Mouse (Mus musculus) embryonic facial prominence, embryonic 14.5 days (tissue): ENCODE measurements around the gene Epsti1. TPM values are rescaled to one million over a fixed set of nuclear protein-coding genes. Genes with fewer than 3 reads are reported as not detected.
"Not testable (repeated sequence)": the region's sequence is repeated elsewhere in the genome, so short reads cannot be mapped to it uniquely, and the experiment has no call there.

ENCODE experiments used
- ATAC-seq: fragments of 200-750 bp; cut with Nextera tagmentation; 2 replicates; pipeline ENCODE4 v1.8.0; 2017; ENCODE audit warnings: low read depth, moderate number of reproducible peaks, moderate TSS enrichment
- DNase-seq: peaks from one replicate; pipeline ENCODE4 v3.0.0-alpha.2; 2015; ENCODE audit warnings: low spot score
- H3K27ac ChIP-seq: fragments of 300-500 bp; sonication (generic); replicated peaks from 2 replicates; pipeline ENCODE4 v1.5.1; 2014; ENCODE audit warnings: low read depth, mild to moderate bottlenecking, low read length, moderate library complexity
- H3K27me3 ChIP-seq: fragments of 300-500 bp; sonication (generic); replicated peaks from 2 replicates; pipeline ENCODE4 v1.6.1; 2014; ENCODE audit warnings: low read length; ENCODE audit not compliant: control insufficient read depth, insufficient read depth
- H3K36me3 ChIP-seq: fragments of 300-500 bp; sonication (generic); 2 replicates; pipeline ENCODE4 v1.6.1; 2014; ENCODE audit warnings: low read length, mixed read lengths; ENCODE audit not compliant: control insufficient read depth, insufficient read depth
- H3K4me1 ChIP-seq: fragments of 300-500 bp; sonication (generic); 2 replicates; pipeline ENCODE4 v1.6.1; 2014; ENCODE audit warnings: antibody characterized with exemption, low read length; ENCODE audit not compliant: control insufficient read depth, insufficient read depth
- H3K4me2 ChIP-seq: fragments of 300-500 bp; sonication (generic); 2 replicates; pipeline ENCODE4 v1.6.1; 2014; ENCODE audit warnings: low read depth, mild to moderate bottlenecking, low read length, moderate library complexity, mixed read lengths
- H3K4me3 ChIP-seq: fragments of 300-500 bp; sonication (generic); 2 replicates; pipeline ENCODE4 v1.5.1; 2014; ENCODE audit warnings: low read depth, mild to moderate bottlenecking, low read length
- H3K9ac ChIP-seq: fragments of 300-500 bp; sonication (generic); 2 replicates; pipeline ENCODE4 v1.6.1; 2014; ENCODE audit warnings: low read depth, mild to moderate bottlenecking, low read length, moderate library complexity, mixed read lengths
- H3K9me3 ChIP-seq: fragments of 300-500 bp; sonication (generic); 2 replicates; pipeline ENCODE4 v1.6.1; 2016; ENCODE audit warnings: low read length; ENCODE audit not compliant: control insufficient read depth
- WGBS: fragments of 180-500 bp; shearing (Covaris S2); extraction: QIAGEN DNeasy Blood & Tissue Kit; methylation state at CpG from one replicate; pipeline ENCODE4 v1.1.7; 2014; 5-methylcytosine and 5-hydroxymethylcytosine counted together
- polyA plus RNA-seq: library from polyadenylated mRNA; unstranded; fragments of >200 nt; fragmentation: Nextera tagmentation; extraction: Ambion mirVana; gene quantifications from 2 replicates; pipeline ENCODE4 v1.2.1, GENCODE M21; 2014

The Epsti1 gene
- polyA plus RNA-seq, 1 experiment from 2014 or later, result 1.1 TPM

DNA sequence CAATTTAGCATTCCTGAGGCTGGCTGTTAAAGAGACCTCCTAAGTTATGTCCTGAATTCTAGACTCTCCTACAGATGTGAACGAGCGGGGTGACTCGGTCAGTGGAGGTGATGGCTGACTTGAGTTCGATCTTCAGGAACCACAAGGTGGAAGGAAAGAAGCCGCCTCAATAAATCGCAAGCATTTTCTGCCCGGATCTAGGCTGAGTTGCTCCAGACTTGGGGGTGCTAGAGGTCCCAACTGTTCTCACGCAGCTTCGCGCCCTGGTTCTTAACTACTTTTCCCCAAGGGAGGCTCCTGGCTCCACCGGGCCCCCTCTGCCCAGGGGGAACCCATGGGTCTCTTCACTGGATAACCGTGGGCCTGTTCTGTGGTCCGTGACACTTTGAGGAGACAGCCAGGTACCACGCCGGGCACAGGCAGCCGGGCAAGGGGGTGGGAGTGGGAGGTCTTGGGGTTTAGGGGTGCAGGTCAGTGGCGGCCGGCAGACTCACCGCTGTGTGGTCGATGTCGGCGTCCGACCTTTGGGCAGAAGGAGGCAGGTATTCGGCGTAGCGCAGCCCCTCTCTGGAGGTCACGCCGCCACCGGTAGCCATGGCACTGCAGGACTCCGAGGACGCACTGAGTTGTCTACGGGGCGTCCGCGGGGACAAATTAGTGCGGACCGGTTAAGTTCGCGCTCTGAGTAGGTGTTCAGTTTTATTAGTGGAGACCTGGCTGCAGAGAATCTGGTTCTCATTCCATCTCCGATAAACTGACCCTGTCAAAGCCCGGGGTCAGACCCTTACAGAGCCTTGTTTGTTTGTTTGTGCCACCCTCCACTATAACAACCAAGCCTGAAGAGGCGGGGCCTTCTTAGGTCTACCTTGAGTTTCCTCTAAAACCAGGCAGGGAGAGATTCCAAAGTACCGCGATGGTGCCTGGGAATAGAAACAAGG is 29.5 kb upstream of the Epsti1 start, which contains the start of gene Dnajc15:
Gene Dnajc15, minus strand, starts transcription at position 822 of the 938 bp plus-strand sequence.
- Histone ChIP-seq H3K27ac (no peak within 1 kb of the TSS), H3K4me1 (no peaks in the 10 kb centered on the region), H3K9me3 (no peaks in the 10 kb centered on the region), H3K36me3 (no peaks in the 10 kb centered on the region), H3K4me3 (peak within 1 kb of the TSS; percentile 80), H3K9ac (peak within 1 kb of the TSS; percentile 77), H3K4me2 (peak within 1 kb of the TSS; percentile 68), H3K27me3 (no peaks in the 10 kb centered on the region)
- DNase-seq (peak; percentile 84), ATAC-seq (peak; percentile 93)
- 1% methylated on average over 44 of the region's 44 CpGs for WGBS

DNA sequence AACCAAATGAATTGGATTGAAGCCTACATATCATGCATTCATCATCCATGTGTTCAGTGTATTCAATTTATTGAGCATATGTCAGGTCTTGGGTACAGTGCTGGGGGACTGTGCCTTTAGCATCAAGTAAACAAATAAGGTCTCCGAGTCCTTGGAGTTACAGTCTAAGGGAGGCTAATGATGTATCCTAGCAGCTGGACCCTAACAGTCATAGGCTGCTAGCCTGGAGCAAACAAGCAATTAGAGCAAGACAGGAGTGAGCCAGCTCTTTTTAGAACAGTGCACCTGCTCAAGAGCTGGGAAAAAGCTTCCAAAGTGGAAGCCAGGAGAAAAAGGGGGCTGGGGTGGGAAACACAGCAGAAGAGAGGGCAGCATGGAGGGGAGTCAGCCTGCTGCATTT is 27.8 kb upstream of the Epsti1 start:
- Histone ChIP-seq H3K4me2 (no peak overlapping the region), H3K36me3 (no peaks in the 10 kb centered on the region), H3K27me3 (no peaks in the 10 kb centered on the region), H3K4me1 (no peaks in the 10 kb centered on the region), H3K9ac (no peak overlapping the region), H3K27ac (no peak overlapping the region), H3K9me3 (no peaks in the 10 kb centered on the region), H3K4me3 (no peak overlapping the region)
- 78% methylated on average over 1 of the region's 1 CpGs for WGBS
- ATAC-seq, result no peak
- no peak for DNase-seq

DNA sequence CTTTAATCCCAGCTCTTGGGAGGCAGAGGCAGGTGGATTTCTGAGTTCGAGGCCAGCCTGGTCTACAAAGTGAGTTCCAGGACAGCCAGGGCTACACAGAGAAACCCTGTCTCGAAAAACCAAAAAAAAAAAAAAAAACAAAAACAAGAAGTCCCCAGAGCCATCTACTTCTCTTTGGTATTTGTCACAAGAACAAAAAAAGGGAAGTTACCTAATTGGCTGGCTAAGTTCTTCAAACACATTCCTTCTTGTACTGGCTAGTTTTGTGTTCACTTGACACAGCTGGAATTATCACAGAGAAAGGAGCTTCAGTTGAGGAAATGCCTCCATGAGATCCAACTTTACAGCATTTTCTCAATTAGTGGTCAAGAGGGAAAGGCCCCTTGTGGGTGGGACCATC is 26.2 kb upstream of the Epsti1 start:
- 57% methylated on average over 1 of the region's 2 CpGs for WGBS
- H3K4me3 ChIP-seq, H3K27ac ChIP-seq, H3K4me2 ChIP-seq, H3K9me3 ChIP-seq, H3K36me3 ChIP-seq, ATAC-seq, DNase-seq, H3K9ac ChIP-seq, H3K4me1 ChIP-seq, H3K27me3 ChIP-seq: not testable (repeated sequence)

GRCm38 (mm10) chr14:77881998-77882397 is 22.0 kb upstream of the Epsti1 start:
- Histone ChIP-seq H3K4me3 (no peak overlapping the region), H3K9me3 (no peaks in the 10 kb centered on the region), H3K9ac (no peak overlapping the region), H3K36me3 (no peaks in the 10 kb centered on the region), H3K27me3 (no peaks in the 10 kb centered on the region), H3K27ac (no peak overlapping the region), H3K4me1 (no peaks in the 10 kb centered on the region), H3K4me2 (no peak overlapping the region)
- no peak for DNase-seq
- ATAC-seq, result no peak
- 43% methylated on average over 1 of the region's 1 CpGs for WGBS

- ATAC-seq (no peak), DNase-seq (peak; percentile 21)
- Histone ChIP-seq H3K4me2 (no peak overlapping the region), H3K9ac (no peak overlapping the region), H3K27ac (no peak overlapping the region; the same call in 1 of the 2 replicates), H3K9me3 (no peaks in the 10 kb centered on the region), H3K4me3 (no peak overlapping the region), H3K27me3 (no peaks in the 10 kb centered on the region), H3K4me1 (no peaks in the 10 kb centered on the region), H3K36me3 (no peaks in the 10 kb centered on the region)
- 63% methylated on average over 6 of the region's 6 CpGs for WGBS
Measured at GRCm38 (mm10) chr14:77882669-77883068, 21.4 kb upstream of the Epsti1 start.

DNA sequence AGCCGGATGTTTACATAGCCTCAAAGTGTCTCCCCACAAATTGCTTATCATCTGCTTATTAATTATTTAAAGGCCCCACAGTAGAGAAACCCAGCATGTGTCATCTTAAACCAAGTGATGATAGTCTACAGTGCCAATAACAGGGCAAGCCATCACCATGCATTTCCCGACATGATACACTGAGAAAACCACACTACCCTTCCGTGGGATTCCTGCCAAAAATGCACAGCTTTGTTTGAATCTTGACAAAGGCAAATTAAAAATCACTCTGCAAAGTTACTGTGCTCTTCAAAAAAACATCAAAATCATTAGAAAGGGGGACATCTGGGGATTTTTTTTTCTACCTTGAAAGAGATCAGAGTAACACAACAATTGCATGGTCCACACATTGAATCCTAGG is 17.7 kb upstream of the Epsti1 start:
- DNase-seq (no peak), ATAC-seq (no peak)
- no peak overlapping the region for H3K4me3 ChIP-seq
- H3K4me1 ChIP-seq, result no peaks in the 10 kb centered on the region
- 70% methylated on average over 3 of the region's 3 CpGs for whole genome bisulfite sequencing
- no peak overlapping the region for H3K9ac ChIP-seq
- no peak overlapping the region for H3K27ac ChIP-seq
- no peaks in the 10 kb centered on the region for H3K9me3 ChIP-seq
- no peaks in the 10 kb centered on the region for H3K36me3 ChIP-seq
- H3K4me2 ChIP-seq, result no peak overlapping the region
- no peaks in the 10 kb centered on the region for H3K27me3 ChIP-seq

GRCm38 (mm10) chr14:77886941-77887340 is 17.1 kb upstream of the Epsti1 start:
- Histone ChIP-seq H3K9ac (no peak overlapping the region), H3K27me3 (no peaks in the 10 kb centered on the region), H3K9me3 (no peaks in the 10 kb centered on the region), H3K36me3 (no peaks in the 10 kb centered on the region), H3K4me2 (no peak overlapping the region), H3K4me3 (no peak overlapping the region), H3K27ac (no peak overlapping the region), H3K4me1 (no peaks in the 10 kb centered on the region)
- 84% methylated on average over 4 of the region's 4 CpGs for WGBS
- DNase-seq (no peak), ATAC-seq (no peak)

- Histone ChIP-seq H3K4me3 (no peak overlapping the region), H3K27me3 (no peaks in the 10 kb centered on the region), H3K27ac (no peak overlapping the region), H3K36me3 (no peaks in the 10 kb centered on the region), H3K4me2 (no peak overlapping the region), H3K9me3 (no peaks in the 10 kb centered on the region), H3K9ac (no peak overlapping the region), H3K4me1 (no peaks in the 10 kb centered on the region)
- DNase-seq (no peak), ATAC-seq (no peak)
- WGBS, result 84% methylated on average over 7 of the region's 7 CpGs
Measured at GRCm38 (mm10) chr14:77889911-77890310, 14.1 kb upstream of the Epsti1 start.

DNA sequence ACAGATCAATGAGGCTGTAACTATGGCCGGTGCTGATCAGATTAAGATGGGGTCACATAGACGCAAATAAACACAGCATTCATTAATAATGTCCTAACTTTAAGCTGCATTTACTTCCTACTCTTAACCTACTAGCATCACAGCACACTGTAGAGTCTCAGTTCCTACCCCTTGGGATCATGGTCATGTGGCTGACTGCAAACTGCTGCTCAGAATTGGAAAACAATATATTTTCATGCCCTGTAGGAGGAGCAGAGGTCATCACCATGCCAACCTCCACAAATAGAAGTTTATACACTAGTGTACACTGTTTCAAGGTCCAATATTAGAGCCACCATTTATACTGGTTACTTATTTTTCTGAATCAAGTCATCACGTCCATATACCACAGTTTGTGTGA is 8.1 kb upstream of the Epsti1 start:
- no peaks in the 10 kb centered on the region for H3K4me1 ChIP-seq
- H3K4me2 ChIP-seq, result no peak overlapping the region
- no peaks in the 10 kb centered on the region for H3K27me3 ChIP-seq
- H3K9ac ChIP-seq, result no peak overlapping the region
- H3K36me3 ChIP-seq, result no peaks in the 10 kb centered on the region
- ATAC-seq (no peak), DNase-seq (no peak)
- H3K9me3 ChIP-seq, result no peaks in the 10 kb centered on the region
- no peak overlapping the region for H3K27ac ChIP-seq
- no peak overlapping the region for H3K4me3 ChIP-seq
- 77% methylated on average over 3 of the region's 3 CpGs for WGBS
